Mouse (Mus musculus): ENCODE results near the gene Nkain1.

DNA sequence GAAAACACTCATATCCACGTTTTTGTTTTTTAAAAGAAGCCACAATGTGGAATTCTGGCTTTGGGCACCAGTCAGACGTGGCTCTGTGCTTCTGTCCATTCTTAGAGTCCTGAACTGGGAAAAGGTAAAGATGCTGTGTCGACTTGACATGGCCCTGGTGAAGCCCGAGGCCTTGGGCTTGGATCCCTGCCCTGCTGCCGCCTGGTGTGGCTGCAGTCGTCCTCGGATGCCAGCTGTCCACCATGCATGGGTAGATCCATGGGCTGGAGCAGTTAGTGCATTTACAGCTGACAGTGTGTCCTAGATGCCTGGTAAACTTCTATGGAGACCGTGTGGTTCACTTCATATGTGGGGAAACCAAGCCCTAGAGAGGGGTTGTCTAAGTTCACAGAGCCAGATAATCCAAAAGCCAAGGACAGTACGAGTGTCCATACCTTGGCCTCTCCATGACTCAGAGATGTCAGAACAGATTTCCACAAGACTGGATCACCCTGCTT lies 10.7 kb downstream of the Nkain1 start:
- no peak for TF ChIP-seq HCFC1 (IDR thresholded peaks at IDR 0.05; ENCODE audit: borderline replicate concordance, insufficient read depth, low read length)
- TF ChIP-seq ZC3H11A (IDR thresholded peaks at IDR 0.05; ENCODE audit: borderline replicate concordance, low read depth, low read length): no peak
- TF ChIP-seq MAFK (IDR thresholded peaks at IDR 0.05; ENCODE audit: insufficient read depth, low read depth, low read length): no peak
- no peak for TF ChIP-seq CHD2 (IDR thresholded peaks at IDR 0.05; ENCODE audit: low read depth, low read length)
- TF ChIP-seq ZNF384 (IDR thresholded peaks at IDR 0.05; ENCODE audit: low read depth, low read length): no peak

All from ES-E14 (cell line).